Mouse (Mus musculus): ENCODE measurements around the gene Eif4g1. TPM values are rescaled to one million over a fixed set of nuclear protein-coding genes. Genes with fewer than 3 reads are reported as not detected.
A peak's percentile ranks its signal among the peaks of the same experiment; 100 is the strongest.

Gene Eif4g1
- polyA plus RNA-seq, 1 experiment from 2014 or later, result 162 TPM

DNA sequence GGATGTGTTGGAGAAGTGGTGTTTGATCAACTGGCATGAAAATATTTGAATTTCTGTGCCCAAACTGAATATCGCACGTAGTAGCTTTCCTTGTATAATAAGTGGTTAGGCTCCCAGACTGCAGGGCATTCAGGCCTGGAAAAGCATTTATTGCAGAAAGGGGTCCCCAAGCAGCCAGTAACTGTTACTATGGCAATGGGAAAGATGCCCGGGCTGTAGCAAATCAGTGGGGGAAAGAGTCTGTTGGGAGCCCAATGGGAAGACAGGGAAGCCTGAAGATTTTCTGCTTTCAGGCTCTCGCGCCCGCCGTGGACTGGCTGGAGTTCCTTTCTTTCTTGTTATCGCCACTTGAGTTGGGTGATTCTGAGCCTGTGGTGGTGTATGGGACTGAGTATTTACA, 29.7 kb upstream of the Eif4g1 start:
- WGBS, result 76% methylated on average over 8 of the region's 8 CpGs
- H3K4me2 ChIP-seq (replicated peaks), result no peak overlapping the region
- H3K4me1 ChIP-seq (replicated peaks), result 0 out of 2 replicates have a peak, but pooled peaks cover 4% of the 10 kb centered on the region
- H3K27me3 ChIP-seq, result no peaks in the 10 kb centered on the region
- no peaks in the 10 kb centered on the region for H3K36me3 ChIP-seq
- no peak overlapping the region for H3K27ac ChIP-seq
- no peak overlapping the region for H3K4me3 ChIP-seq (replicated peaks)
- no peak for ATAC-seq
- no peak overlapping the region for H3K9ac ChIP-seq (replicated peaks)
- no peaks in the 10 kb centered on the region for H3K9me3 ChIP-seq

DNA sequence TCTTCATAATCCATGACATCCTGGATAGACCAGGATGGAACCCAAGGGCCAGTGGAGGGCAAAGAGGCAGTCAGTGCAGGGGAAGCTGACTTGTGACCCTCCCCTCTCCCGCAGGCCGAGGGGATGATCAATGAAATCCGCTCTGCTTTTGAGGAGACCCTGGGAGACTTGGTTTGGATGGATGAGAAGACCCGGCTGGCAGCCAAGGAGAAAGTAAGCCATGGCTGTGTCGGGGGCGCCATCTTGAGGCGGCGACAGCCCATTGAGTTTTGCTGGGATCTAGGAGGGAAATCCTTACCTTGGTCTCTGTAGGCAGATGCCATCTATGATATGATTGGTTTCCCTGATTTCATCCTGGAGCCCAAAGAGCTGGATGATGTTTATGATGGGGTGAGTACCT, 26.0 kb upstream of the Eif4g1 start:
- peak; percentile 76; the same call in 1 of the 2 replicates for ATAC-seq
- Histone ChIP-seq H3K4me3 (replicated peaks) (no peak overlapping the region), H3K4me2 (replicated peaks) (no peak overlapping the region), H3K27me3 (no peaks in the 10 kb centered on the region), H3K9ac (replicated peaks) (no peak overlapping the region), H3K36me3 (peaks cover 7% of the 10 kb centered on the region; the same call in 1 of the 2 replicates), H3K4me1 (replicated peaks) (0 out of 2 replicates have a peak, but pooled peaks cover 4% of the 10 kb centered on the region), H3K27ac (no peak overlapping the region), H3K9me3 (no peaks in the 10 kb centered on the region)
- 2% methylated on average over 8 of the region's 8 CpGs for WGBS

DNA sequence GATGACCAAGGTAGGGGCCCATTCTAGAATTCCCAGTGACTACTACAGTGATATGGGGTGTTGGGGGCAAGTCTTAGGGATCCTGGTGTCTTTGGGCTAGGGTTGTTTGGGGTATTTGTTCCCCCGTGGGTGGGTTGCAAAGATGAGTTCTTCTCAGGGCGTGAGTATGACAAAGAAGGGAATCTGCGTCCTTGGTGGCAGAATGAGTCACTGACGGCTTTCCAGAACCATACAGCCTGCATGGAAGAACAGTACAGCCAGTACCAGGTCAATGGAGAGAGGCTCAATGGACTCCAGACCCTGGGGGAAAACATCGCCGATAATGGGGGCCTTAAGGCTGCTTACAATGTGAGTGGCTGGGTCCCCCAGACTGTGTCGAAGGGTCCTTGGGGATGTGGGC, 24.2 kb upstream of the Eif4g1 start:
- Histone ChIP-seq H3K4me1 (replicated peaks) (no peaks in the 10 kb centered on the region), H3K36me3 (peaks cover 7% of the 10 kb centered on the region; the same call in 1 of the 2 replicates), H3K27ac (no peak overlapping the region), H3K4me2 (replicated peaks) (no peak overlapping the region), H3K27me3 (no peaks in the 10 kb centered on the region), H3K4me3 (replicated peaks) (no peak overlapping the region), H3K9me3 (no peaks in the 10 kb centered on the region), H3K9ac (replicated peaks) (no peak overlapping the region; the same call in 1 of the 2 replicates)
- no peak for ATAC-seq
- 86% methylated on average over 7 of the region's 7 CpGs for WGBS

DNA sequence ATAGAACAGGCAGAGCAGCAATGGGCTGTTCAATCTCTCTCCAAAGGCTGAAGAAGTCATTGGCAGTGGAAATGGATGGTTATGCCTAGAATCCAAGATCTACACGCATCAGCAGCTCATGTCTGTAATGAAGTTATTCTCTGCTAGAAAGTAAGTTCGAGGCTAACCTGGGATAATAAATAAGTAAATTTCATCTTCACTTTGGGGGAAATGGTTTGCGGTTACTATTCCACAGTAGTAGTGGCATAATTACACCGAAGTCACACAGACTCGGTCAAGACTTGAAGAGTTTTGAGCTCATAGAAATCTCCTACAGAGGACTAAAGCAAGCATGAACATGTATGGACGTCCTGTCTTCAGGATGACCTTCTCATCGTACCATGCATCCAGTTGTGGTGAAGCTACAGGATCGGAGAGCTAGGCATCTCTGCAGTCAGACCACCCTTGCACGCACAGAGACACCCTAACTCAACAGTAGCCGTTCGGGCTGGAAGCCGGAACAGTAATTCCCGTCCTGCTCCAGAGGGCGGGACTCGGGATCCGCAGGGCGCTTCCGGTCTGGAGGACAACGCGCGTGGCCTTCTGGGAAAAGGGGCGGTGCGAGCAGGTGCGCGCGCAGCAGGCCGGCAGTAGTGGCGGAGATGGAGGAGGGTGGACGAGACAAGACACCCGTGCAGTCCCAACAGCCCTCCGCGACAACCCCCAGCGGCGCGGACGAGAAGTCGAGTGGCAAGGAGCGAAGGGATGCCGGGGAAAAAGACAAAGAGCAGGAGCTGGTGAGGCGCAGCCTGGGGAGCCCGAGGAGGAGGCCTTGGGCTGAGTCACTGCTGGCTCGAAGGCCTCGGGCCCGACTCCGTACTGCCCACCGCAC, 16.8 kb upstream of the Eif4g1 start, which contains the start of gene Psmd2:
TSS of gene Psmd2 (plus strand) at position 577 of the 871 bp plus-strand sequence.
- ATAC-seq, result peak; percentile 98
- H3K27ac ChIP-seq, result peak within 1 kb of the TSS; percentile 84
- H3K27me3 ChIP-seq, result no peaks in the 10 kb centered on the region
- H3K4me1 ChIP-seq (replicated peaks), result peaks cover 22% of the 10 kb centered on the region
- peaks cover 21% of the 10 kb centered on the region for H3K36me3 ChIP-seq
- H3K9me3 ChIP-seq, result no peaks in the 10 kb centered on the region
- peak within 1 kb of the TSS; percentile 90 for H3K4me3 ChIP-seq (replicated peaks)
- H3K4me2 ChIP-seq (replicated peaks), result peak within 1 kb of the TSS; percentile 81
- H3K9ac ChIP-seq (replicated peaks), result peak within 1 kb of the TSS; percentile 90
- 3% methylated on average over 46 of the region's 46 CpGs for WGBS

DNA sequence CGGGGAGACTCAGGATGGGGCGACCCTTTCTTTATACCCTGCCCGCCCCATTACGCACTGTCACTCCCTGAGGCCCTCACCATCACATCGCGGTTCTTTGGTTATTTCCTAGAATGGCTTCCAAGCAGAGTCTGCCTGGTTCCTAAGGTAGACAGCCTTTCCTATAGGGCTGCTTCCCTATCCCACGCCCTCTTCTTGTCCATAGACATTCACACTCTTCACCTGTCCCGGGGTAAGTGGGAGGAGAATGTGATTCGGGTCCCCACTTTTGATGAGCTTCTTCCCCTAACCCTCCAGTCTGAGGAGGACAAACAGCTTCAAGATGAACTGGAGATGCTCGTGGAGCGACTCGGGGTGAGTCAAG, 16.2 kb upstream of the Eif4g1 start:
- Histone ChIP-seq H3K27me3 (no peaks in the 10 kb centered on the region), H3K9ac (replicated peaks) (peak overlapping the region; percentile 90), H3K36me3 (peaks cover 27% of the 10 kb centered on the region), H3K4me1 (replicated peaks) (peaks cover 22% of the 10 kb centered on the region), H3K9me3 (no peaks in the 10 kb centered on the region), H3K4me3 (replicated peaks) (peak overlapping the region; percentile 90), H3K4me2 (replicated peaks) (peak overlapping the region; percentile 81), H3K27ac (peak overlapping the region; percentile 73)
- ATAC-seq, result no peak
- 13% methylated on average over 12 of the region's 12 CpGs for WGBS

DNA sequence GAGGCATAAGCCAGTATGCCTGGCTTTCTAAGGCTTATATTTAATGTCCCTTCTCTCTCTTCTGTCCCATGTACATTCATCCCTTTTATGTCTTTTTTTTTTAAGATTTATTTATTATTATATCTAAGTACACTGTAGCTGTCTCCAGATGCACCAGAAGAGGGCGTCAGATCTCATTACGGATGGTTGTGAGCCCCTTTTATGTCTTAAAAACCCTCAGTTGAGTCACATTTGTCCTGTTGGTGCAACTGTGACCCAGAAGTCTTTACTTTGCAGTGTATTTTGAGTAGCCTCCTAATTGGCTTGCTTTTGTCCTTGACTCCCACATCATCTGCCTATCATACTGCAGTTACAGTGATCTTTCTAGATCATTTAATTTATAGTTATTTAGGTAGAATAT, 14.8 kb upstream of the Eif4g1 start:
- H3K4me1 ChIP-seq (replicated peaks), result peaks cover 22% of the 10 kb centered on the region
- H3K27me3 ChIP-seq, result no peaks in the 10 kb centered on the region
- no peak for ATAC-seq
- 0 out of 2 replicates have a peak overlapping the region, but pooled peaks have one; percentile 90 for H3K4me3 ChIP-seq (replicated peaks)
- no peaks in the 10 kb centered on the region for H3K9me3 ChIP-seq
- WGBS, result 62% methylated on average over 2 of the region's 2 CpGs
- no peak overlapping the region; the same call in 1 of the 2 replicates for H3K9ac ChIP-seq (replicated peaks)
- H3K27ac ChIP-seq, result no peak overlapping the region
- peak overlapping the region; percentile 81 for H3K4me2 ChIP-seq (replicated peaks)
- H3K36me3 ChIP-seq, result peaks cover 41% of the 10 kb centered on the region

DNA sequence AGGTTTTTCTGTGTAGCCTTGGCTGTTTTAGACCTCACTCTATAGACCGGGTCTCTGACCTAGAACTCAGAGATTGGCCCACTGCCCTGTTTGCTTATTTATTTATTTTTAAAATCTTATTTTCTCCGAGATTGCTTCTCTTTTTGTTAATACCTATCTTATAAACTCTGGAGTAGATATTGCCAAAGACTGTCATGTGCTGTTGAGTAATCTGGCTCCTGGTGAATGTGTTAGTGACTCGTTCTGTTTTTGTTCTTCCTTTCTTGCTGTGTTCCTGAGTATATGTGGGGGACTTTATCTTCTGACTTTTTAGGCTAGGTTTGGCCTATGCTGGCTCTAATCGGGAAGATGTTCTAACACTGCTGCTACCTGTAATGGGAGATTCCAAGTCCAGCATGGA, 10.5 kb upstream of the Eif4g1 start:
- WGBS, result 96% methylated on average over 4 of the region's 4 CpGs
- Histone ChIP-seq H3K36me3 (peaks cover 83% of the 10 kb centered on the region), H3K4me1 (replicated peaks) (peaks cover 10% of the 10 kb centered on the region), H3K4me2 (replicated peaks) (no peak overlapping the region), H3K9ac (replicated peaks) (no peak overlapping the region), H3K4me3 (replicated peaks) (no peak overlapping the region), H3K9me3 (no peaks in the 10 kb centered on the region), H3K27me3 (no peaks in the 10 kb centered on the region), H3K27ac (no peak overlapping the region)
- no peak for ATAC-seq

DNA sequence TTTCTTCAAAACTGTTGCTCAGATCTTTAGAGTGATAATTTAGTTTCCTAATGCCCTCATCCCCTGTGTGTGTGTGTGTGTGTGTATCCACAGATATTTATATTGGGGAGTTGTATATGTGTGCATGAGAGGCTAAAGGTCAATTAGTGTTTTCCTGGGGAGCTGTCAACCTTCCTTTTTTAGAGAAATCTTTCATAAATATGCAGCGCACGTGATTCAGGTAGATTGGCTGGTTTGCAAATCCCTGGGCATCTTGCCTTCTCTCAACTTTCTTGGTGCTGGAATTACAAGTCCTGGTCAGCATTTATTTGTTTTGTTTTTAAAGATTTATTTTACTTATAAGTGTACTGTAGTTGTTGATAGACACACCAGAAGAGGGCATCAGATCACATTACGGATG, 2.2 kb downstream of the Eif4g1 start:
- no peak overlapping the region for H3K4me3 ChIP-seq (replicated peaks)
- no peaks in the 10 kb centered on the region for H3K27me3 ChIP-seq
- no peak overlapping the region for H3K27ac ChIP-seq
- 92% methylated on average over 3 of the region's 3 CpGs for WGBS
- H3K36me3 ChIP-seq, result peaks cover 15% of the 10 kb centered on the region
- H3K4me1 ChIP-seq (replicated peaks), result peaks cover 23% of the 10 kb centered on the region
- H3K9me3 ChIP-seq, result no peaks in the 10 kb centered on the region
- no peak overlapping the region for H3K9ac ChIP-seq (replicated peaks)
- H3K4me2 ChIP-seq (replicated peaks), result no peak overlapping the region
- ATAC-seq, result no peak

DNA sequence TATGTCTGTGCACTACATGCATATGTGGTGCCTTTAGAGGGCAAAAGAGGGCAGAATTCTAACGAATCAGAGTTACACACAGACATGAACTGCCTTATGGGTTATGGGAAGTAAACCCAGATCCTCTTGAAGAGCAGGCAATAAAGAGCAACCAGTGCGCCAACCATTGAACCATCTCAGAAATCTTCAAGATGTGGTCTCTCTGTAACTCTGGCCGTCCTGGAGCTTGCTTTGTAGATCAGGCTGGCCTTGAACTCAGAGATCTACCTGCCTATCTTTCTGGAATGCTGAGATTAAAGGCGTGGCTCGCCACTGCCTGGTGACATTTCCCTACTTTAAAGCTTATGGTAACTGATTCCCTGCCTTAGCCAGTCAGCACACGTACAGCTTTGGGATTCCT, 3.8 kb downstream of the Eif4g1 start:
- Histone ChIP-seq H3K4me1 (replicated peaks) (peaks cover 24% of the 10 kb centered on the region), H3K27me3 (no peaks in the 10 kb centered on the region), H3K9ac (replicated peaks) (peak overlapping the region; percentile 46; the same call in 1 of the 2 replicates), H3K4me2 (replicated peaks) (peak overlapping the region; percentile 98), H3K36me3 (peaks cover 26% of the 10 kb centered on the region), H3K9me3 (no peaks in the 10 kb centered on the region), H3K4me3 (replicated peaks) (peak overlapping the region; percentile 98), H3K27ac (no peak overlapping the region)
- WGBS, result 29% methylated on average over 6 of the region's 6 CpGs
- ATAC-seq, result no peak

DNA sequence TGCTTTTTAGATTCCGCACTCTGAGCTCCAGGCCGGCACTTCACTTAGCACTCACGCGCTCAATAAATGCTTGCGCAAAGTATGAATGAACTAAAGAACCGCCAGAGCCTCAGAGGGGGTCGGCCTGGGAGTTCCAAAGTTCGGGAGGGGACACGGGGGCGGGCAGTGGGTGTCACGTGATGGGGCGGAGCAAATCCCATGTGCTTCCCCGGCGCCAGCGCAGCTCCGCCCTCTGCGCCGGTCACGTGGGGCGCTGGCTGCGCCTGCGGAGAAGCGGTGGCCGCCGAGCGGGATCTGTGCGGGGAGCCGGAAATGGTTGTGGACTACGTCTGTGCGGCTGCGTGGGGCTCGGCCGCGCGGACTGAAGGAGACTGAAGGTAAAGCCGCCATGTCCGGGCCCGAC, 4.4 kb downstream of the Eif4g1 start:
- Histone ChIP-seq H3K27me3 (no peaks in the 10 kb centered on the region), H3K4me3 (replicated peaks) (peak overlapping the region; percentile 98), H3K4me1 (replicated peaks) (peaks cover 24% of the 10 kb centered on the region), H3K36me3 (peaks cover 32% of the 10 kb centered on the region), H3K27ac (peak overlapping the region; percentile 91), H3K9me3 (no peaks in the 10 kb centered on the region), H3K4me2 (replicated peaks) (peak overlapping the region; percentile 98), H3K9ac (replicated peaks) (peak overlapping the region; percentile 98)
- WGBS, result 0% methylated on average over 31 of the region's 38 CpGs
- ATAC-seq, result peak; percentile 98

DNA sequence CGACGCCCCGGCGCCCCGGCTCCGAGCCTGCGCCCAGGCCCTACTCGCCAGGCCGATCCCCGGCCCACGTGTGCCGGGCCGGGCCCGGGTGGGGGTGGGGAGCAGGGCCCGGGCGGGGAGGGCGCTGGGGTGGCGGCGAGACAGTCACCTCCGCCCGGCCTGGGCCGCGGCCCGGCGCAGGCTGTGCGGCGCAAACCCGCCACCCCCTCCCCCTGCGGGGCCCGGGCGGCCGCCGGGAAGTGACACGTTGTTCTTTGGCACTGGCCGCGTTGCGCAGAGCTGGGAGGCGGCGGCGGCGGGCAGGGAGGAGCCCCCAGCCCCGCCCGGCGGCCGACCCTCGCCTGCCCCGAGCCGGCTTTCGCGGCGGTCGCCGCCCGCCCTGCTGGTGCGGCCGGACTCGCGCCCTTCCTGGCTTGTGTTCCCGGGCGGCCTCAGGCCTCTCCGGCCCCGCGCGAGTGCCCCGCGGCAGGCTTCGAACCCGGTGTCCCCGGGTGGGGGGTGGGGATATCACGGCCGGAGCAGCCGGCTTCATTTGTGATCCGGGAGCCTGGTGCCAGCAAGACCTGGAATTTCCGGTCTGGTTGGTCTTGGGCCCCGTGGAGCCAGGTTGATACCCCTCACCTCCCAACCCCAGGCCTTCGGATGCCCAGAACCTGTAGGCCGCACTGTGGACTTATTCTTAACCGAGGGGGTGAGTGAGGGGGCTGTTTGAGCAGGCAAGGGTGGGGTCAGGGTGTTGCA, 5.0 kb downstream of the Eif4g1 start:
- peak overlapping the region; percentile 98 for H3K9ac ChIP-seq (replicated peaks)
- H3K4me1 ChIP-seq (replicated peaks), result peaks cover 24% of the 10 kb centered on the region
- no peaks in the 10 kb centered on the region for H3K27me3 ChIP-seq
- peak; percentile 35 for ATAC-seq
- H3K4me2 ChIP-seq (replicated peaks), result peak overlapping the region; percentile 98
- 0% methylated on average over 33 of the region's 78 CpGs for WGBS
- peaks cover 38% of the 10 kb centered on the region for H3K36me3 ChIP-seq
- H3K4me3 ChIP-seq (replicated peaks), result peak overlapping the region; percentile 98
- H3K27ac ChIP-seq, result peak overlapping the region; percentile 91
- no peaks in the 10 kb centered on the region for H3K9me3 ChIP-seq

Measured in midbrain, embryonic 13.5 days (tissue).